Mouse (Mus musculus): ENCODE data around the gene Gpx6. TPM values are rescaled to one million over a fixed set of nuclear protein-coding genes. Genes with fewer than 3 reads are reported as not detected.

Gpx6 gene
- polyA plus RNA-seq, 1 experiment from 2014 or later, result not detected

DNA sequence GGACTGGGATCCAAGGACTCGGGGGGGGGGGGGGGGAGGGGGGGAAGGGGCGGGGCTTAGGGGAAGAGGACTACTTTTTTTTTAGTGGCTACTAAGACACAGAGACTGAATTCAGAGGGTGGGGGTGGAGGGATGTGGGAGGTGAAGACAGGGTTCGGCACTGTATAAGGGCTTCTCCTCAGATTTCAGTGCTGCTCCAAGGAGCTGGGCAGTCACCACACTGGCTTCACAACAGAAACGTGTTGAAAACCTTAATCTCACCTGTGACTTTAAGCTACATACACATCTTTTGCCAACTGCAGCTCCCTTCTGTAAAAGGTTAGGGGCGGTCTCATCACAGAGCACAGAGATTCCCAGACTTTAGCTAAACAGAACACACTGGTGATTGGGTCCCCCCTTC lies 929 bp downstream of the Gpx6 start:
- Histone ChIP-seq H3K27ac (replicated peaks; ENCODE audit: low read depth, low read length) (no peak overlapping the region), H3K36me3 (ENCODE audit: control insufficient read depth, insufficient read depth, low read length) (no peaks in the 10 kb centered on the region), H3K4me2 (ENCODE audit: low read length) (no peak overlapping the region), H3K9me3 (ENCODE audit: control insufficient read depth, low read length) (no peaks in the 10 kb centered on the region), H3K27me3 (ENCODE audit: control insufficient read depth, insufficient read depth, low read length) (no peaks in the 10 kb centered on the region), H3K9ac (replicated peaks; ENCODE audit: low read length) (no peak overlapping the region), H3K4me1 (ENCODE audit: control insufficient read depth, insufficient read depth, low read length) (no peaks in the 10 kb centered on the region), H3K4me3 (replicated peaks; ENCODE audit: low read depth, low read length) (no peak overlapping the region)
- no peak for DNase-seq
- no peak for ATAC-seq (ENCODE audit: low FRiP score, low TSS enrichment)
- 40% methylated on average over 4 of the region's 5 CpGs for WGBS

DNA sequence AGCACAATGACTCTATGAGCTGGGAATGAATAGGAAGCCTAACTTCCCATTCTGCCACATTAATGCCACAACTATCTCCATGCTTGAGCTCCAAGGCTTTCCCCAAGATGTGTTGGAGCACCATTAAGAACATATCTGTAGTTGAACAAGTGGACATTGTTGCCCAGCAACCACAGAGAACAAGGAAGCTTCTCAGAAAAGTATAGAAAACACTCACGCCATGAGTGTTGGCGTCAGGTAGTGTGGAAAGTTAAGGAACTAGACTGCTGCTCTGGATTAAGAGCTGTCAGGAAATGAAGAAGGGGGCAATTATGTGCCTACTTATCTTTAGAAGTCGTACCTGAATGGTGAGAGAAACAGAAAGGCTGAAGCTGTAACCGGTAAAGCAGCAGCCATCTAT lies 2.0 kb downstream of the Gpx6 start:
- 88% methylated on average over 4 of the region's 4 CpGs for WGBS
- Histone ChIP-seq H3K4me3 (replicated peaks; ENCODE audit: low read depth, low read length) (no peak overlapping the region), H3K4me2 (ENCODE audit: low read length) (no peak overlapping the region), H3K9ac (replicated peaks; ENCODE audit: low read length) (no peak overlapping the region), H3K4me1 (ENCODE audit: control insufficient read depth, insufficient read depth, low read length) (no peaks in the 10 kb centered on the region), H3K27ac (replicated peaks; ENCODE audit: low read depth, low read length) (no peak overlapping the region), H3K27me3 (ENCODE audit: control insufficient read depth, insufficient read depth, low read length) (no peaks in the 10 kb centered on the region), H3K9me3 (ENCODE audit: control insufficient read depth, low read length) (no peaks in the 10 kb centered on the region), H3K36me3 (ENCODE audit: control insufficient read depth, insufficient read depth, low read length) (no peaks in the 10 kb centered on the region)
- DNase-seq (no peak), ATAC-seq (ENCODE audit: low FRiP score, low TSS enrichment) (no peak)

- 81% methylated on average over 3 of the region's 3 CpGs for WGBS
- no peak for DNase-seq
These were observed 8.3 kb downstream of the Gpx6 start for GRCm38 (mm10) chr13:21320262-21320661.

DNA sequence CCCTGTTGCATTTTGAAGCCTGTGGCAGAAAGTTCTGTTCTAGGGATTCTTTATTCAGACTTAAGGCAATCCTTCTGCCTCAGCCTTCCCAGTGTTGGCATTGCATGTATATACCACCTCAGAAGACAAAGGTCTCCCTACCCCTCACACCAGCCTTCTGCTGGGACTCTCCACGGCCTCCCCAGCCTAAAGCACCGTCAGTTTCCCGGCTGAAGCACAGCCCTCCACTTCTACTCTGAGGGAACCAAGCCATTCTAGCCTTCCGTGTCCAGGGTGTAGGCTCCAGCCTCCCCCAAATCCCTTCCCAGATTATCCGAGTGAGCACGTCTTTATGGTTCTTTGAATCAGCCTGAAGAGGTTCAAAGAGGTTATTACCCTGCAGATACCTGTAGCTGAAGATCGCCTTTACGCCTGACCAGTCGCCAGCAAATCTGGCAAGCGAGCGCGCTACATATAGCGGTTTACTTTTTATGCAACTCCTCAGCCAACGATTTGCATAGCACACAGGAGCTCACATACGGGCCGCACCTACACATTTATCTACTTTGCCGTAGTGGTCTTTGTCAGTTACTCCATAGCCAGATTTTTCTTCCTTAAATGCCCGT lies 10.1 kb downstream of the Gpx6 start:
- WGBS, result 1% methylated on average over 18 of the region's 18 CpGs
- H3K27me3 ChIP-seq (ENCODE audit: control insufficient read depth, insufficient read depth, low read length), result no peaks in the 10 kb centered on the region
- ATAC-seq (ENCODE audit: low FRiP score, low TSS enrichment), result no peak
- peak; percentile 44 for DNase-seq
- H3K9ac ChIP-seq (replicated peaks; ENCODE audit: low read length), result peak overlapping the region; percentile 40; the same call in 1 of the 2 replicates
- H3K4me3 ChIP-seq (replicated peaks; ENCODE audit: low read depth, low read length), result peak overlapping the region; percentile 31
- H3K4me2 ChIP-seq (ENCODE audit: low read length), result peak overlapping the region; percentile 49
- H3K27ac ChIP-seq (replicated peaks; ENCODE audit: low read depth, low read length), result no peak overlapping the region
- no peaks in the 10 kb centered on the region for H3K9me3 ChIP-seq (ENCODE audit: control insufficient read depth, low read length)
- H3K36me3 ChIP-seq (ENCODE audit: control insufficient read depth, insufficient read depth, low read length), result no peaks in the 10 kb centered on the region
- H3K4me1 ChIP-seq (ENCODE audit: control insufficient read depth, insufficient read depth, low read length), result no peaks in the 10 kb centered on the region

More at GRCm38 (mm10) chr13:21320262-21320661, 8.3 kb downstream of the Gpx6 start:
- no peaks in the 10 kb centered on the region for H3K9me3 ChIP-seq (ENCODE audit: control insufficient read depth, low read length)
- H3K4me1 ChIP-seq (ENCODE audit: control insufficient read depth, insufficient read depth, low read length), result no peaks in the 10 kb centered on the region
- H3K9ac ChIP-seq (replicated peaks; ENCODE audit: low read length), result no peak overlapping the region
- no peak overlapping the region for H3K27ac ChIP-seq (replicated peaks; ENCODE audit: low read depth, low read length)
- no peak for ATAC-seq (ENCODE audit: low FRiP score, low TSS enrichment)
- H3K4me2 ChIP-seq (ENCODE audit: low read length), result no peak overlapping the region
- H3K4me3 ChIP-seq (replicated peaks; ENCODE audit: low read depth, low read length), result no peak overlapping the region
- H3K27me3 ChIP-seq (ENCODE audit: control insufficient read depth, insufficient read depth, low read length), result no peaks in the 10 kb centered on the region
- H3K36me3 ChIP-seq (ENCODE audit: control insufficient read depth, insufficient read depth, low read length), result no peaks in the 10 kb centered on the region

DNA sequence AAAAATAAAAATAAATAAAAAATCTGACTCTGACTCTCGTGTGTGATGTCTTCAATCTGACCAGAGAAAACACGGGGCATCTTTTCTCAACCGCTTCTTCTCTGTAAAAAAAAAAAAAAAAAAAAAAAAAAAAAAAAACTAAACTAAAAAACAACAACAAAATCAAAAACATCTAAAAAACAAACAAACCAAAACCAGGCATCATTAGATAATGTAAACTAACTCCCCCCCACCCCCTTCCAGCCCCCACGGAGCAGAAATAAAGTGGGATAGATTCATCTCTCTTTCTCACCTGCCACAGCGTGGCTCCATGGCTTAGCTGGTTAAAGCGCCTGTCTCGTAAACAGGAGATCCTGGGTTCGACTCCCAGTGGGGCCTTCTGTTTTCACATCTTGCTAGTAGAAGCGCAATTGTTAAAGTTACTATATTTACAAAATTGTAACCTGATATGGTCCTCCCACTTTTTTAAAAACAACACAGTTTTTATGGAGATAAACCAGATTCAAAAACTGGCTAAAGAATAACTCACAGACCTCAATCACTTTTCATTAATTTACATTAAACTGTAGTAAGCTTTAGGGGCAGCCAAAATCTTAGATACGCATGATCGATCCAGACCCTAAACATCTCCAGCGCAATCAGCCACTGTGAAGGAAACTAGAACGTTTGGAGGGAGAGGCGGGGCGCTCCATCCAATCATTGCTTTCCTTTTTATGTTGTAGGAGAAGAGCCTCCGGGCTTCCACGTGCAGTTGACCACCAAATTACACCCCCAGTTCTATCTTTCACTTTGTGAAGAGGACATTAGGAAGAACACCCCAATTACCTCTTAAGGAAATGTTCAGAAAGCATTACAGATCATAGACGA lies 10.8 kb downstream of the Gpx6 start:
- peak overlapping the region; percentile 31 for H3K4me3 ChIP-seq (replicated peaks; ENCODE audit: low read depth, low read length)
- H3K36me3 ChIP-seq (ENCODE audit: control insufficient read depth, insufficient read depth, low read length), result no peaks in the 10 kb centered on the region
- no peak overlapping the region for H3K9ac ChIP-seq (replicated peaks; ENCODE audit: low read length)
- H3K27me3 ChIP-seq (ENCODE audit: control insufficient read depth, insufficient read depth, low read length), result no peaks in the 10 kb centered on the region
- peak overlapping the region; percentile 49 for H3K4me2 ChIP-seq (ENCODE audit: low read length)
- ATAC-seq (ENCODE audit: low FRiP score, low TSS enrichment) (no peak), DNase-seq (peak; percentile 77)
- H3K9me3 ChIP-seq (ENCODE audit: control insufficient read depth, low read length), result no peaks in the 10 kb centered on the region
- H3K4me1 ChIP-seq (ENCODE audit: control insufficient read depth, insufficient read depth, low read length), result peaks cover 6% of the 10 kb centered on the region; the same call in 1 of the 2 replicates
- 10% methylated on average over 18 of the region's 18 CpGs for WGBS
- no peak overlapping the region for H3K27ac ChIP-seq (replicated peaks; ENCODE audit: low read depth, low read length)

GRCm38 (mm10) chr13:21323405-21323804 lies 11.5 kb downstream of the Gpx6 start:
- Histone ChIP-seq H3K4me2 (ENCODE audit: low read length) (peak overlapping the region; percentile 49; the same call in 1 of the 2 replicates), H3K9ac (replicated peaks; ENCODE audit: low read length) (no peak overlapping the region), H3K9me3 (ENCODE audit: control insufficient read depth, low read length) (no peaks in the 10 kb centered on the region), H3K4me3 (replicated peaks; ENCODE audit: low read depth, low read length) (no peak overlapping the region), H3K27ac (replicated peaks; ENCODE audit: low read depth, low read length) (no peak overlapping the region), H3K27me3 (ENCODE audit: control insufficient read depth, insufficient read depth, low read length) (no peaks in the 10 kb centered on the region), H3K36me3 (ENCODE audit: control insufficient read depth, insufficient read depth, low read length) (no peaks in the 10 kb centered on the region), H3K4me1 (ENCODE audit: control insufficient read depth, insufficient read depth, low read length) (peaks cover 6% of the 10 kb centered on the region; the same call in 1 of the 2 replicates)
- WGBS, result 69% methylated on average over 6 of the region's 6 CpGs
- DNase-seq, result no peak
- ATAC-seq (ENCODE audit: low FRiP score, low TSS enrichment), result no peak

DNA sequence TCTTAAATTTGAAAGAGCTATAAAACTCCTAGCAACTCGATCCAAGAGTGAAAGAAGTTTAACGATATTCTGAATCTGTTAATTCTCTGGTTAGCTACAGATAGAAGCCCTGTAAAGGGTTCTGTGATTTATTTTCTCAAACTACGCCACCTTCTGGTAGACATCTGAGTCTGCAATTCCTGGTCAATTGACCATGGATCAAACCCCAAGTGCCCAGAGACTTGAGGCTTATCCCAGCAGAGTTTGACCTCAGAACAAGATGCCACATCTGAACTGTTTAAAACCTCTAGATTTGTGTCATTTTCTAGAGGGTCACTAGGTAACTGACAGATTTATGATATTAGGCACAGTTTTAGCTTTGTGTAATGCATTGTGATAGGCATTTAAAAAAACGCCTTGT lies 14.3 kb downstream of the Gpx6 start:
- H3K9ac ChIP-seq (replicated peaks; ENCODE audit: low read length), result no peak overlapping the region
- H3K27ac ChIP-seq (replicated peaks; ENCODE audit: low read depth, low read length), result no peak overlapping the region
- peaks cover 6% of the 10 kb centered on the region; the same call in 1 of the 2 replicates for H3K4me1 ChIP-seq (ENCODE audit: control insufficient read depth, insufficient read depth, low read length)
- H3K4me3 ChIP-seq (replicated peaks; ENCODE audit: low read depth, low read length), result peak overlapping the region; percentile 31
- no peaks in the 10 kb centered on the region for H3K36me3 ChIP-seq (ENCODE audit: control insufficient read depth, insufficient read depth, low read length)
- peak overlapping the region; percentile 54 for H3K4me2 ChIP-seq (ENCODE audit: low read length)
- 11% methylated on average over 4 of the region's 4 CpGs for WGBS
- DNase-seq (peak; percentile 56), ATAC-seq (ENCODE audit: low FRiP score, low TSS enrichment) (no peak)
- no peaks in the 10 kb centered on the region for H3K9me3 ChIP-seq (ENCODE audit: control insufficient read depth, low read length)
- no peaks in the 10 kb centered on the region for H3K27me3 ChIP-seq (ENCODE audit: control insufficient read depth, insufficient read depth, low read length)

DNA sequence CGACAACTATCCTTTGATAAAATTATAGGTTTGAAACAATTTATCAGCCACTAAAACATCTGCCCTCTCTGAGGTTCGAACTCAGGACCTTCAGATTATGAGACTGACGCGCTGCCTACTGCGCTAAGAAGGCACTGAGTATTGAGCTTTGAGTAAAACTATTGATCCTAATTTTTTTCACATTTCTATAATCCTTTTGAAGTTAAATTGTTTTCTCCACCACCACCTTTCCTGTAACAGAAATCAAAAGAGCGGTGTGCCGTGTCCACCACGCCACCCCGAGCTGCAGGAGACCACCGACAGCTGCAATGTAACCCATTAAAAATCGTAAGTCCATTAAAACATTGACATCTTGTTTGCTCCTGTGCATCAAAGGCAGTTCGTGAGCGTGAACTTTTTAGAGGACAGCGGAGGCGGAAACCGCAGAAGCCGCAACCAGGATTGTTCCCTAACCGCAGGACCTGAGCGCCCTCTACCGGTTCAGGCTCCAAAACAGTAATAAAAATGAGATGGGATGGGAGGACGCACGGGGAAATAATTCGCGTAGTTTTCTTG lies 14.8 kb downstream of the Gpx6 start:
- Histone ChIP-seq H3K9me3 (ENCODE audit: control insufficient read depth, low read length) (no peaks in the 10 kb centered on the region), H3K27me3 (ENCODE audit: control insufficient read depth, insufficient read depth, low read length) (no peaks in the 10 kb centered on the region), H3K4me2 (ENCODE audit: low read length) (peak overlapping the region; percentile 54), H3K27ac (replicated peaks; ENCODE audit: low read depth, low read length) (no peak overlapping the region), H3K9ac (replicated peaks; ENCODE audit: low read length) (no peak overlapping the region), H3K4me3 (replicated peaks; ENCODE audit: low read depth, low read length) (peak overlapping the region; percentile 31), H3K36me3 (ENCODE audit: control insufficient read depth, insufficient read depth, low read length) (no peaks in the 10 kb centered on the region), H3K4me1 (ENCODE audit: control insufficient read depth, insufficient read depth, low read length) (peaks cover 6% of the 10 kb centered on the region; the same call in 1 of the 2 replicates)
- peak; percentile 95 for DNase-seq
- peak; percentile 60; the same call in 1 of the 2 replicates for ATAC-seq (ENCODE audit: low FRiP score, low TSS enrichment)
- under 1% methylated on average over 24 of the region's 24 CpGs for WGBS
